Comparison of ENCODE assay signal across 9 mouse cellular contexts in the genomic region with DNA sequence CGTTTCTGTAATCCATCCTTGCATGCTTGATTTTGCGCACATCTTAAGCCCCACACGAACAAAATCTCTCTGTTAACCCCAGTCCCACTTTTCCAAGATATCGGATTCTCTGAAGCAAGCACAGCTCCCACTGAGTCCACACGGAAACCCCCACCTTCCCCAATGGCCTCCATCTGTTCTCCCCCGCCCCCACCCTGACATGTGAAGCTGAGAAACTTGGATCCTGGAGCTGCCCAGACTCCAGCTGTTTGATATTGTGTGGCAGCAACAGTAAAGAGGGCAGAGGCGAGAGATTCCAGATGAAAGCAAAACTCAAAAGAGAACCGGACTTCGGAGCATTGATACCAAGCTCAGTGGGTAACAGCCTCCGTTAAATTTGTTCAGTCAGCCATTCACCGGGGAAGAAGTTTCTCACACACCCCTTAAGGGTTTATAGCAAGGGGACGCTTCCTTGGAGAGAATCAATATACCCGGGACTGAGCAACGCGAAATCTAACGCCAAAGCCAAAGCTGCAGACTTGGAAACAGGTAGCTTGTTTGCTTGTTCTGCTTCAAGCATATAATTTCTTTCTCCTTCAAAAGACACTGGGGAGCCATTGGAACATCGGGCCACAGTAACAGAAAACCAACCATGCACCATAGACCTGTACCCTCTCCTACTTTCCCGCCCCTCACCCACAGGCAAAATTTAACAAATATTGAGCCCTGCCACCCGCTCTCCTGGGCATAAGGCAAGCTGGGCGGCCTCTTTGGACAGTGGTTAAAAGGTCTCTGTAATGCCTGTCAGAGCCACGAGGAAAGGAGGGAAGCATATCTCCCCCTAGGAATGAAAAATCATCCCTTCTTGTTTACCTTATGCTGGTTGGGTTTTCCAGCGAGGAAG. TPM values are rescaled to one million over a fixed set of nuclear protein-coding genes. Genes with fewer than 3 reads are reported as not detected.
A peak's percentile ranks its signal among the peaks of the same experiment; 100 is the strongest.
DNase-seq lines count a peak whose midpoint lies in the region; ATAC-seq and TF ChIP-seq lines count a peak whose summit lies in the region.
"Had no signal": no experiment of that assay in that cellular context is flagged by ENCODE, and none has a peak within 500 bp of the region (broad histone marks: within the 10 kb centered on the region; RNA-seq: fewer than 3 reads in every experiment).

No protein-coding gene starts in this region.

- no peaks in the 10 kb centered on the region for H3K27me3 ChIP-seq in heart, embryonic 15.5 days
- H3K27me3 ChIP-seq in heart, adult 2 months (ENCODE audit: control insufficient read depth, insufficient read depth, low read length) = no peaks in the 10 kb centered on the region
- H3K27me3 ChIP-seq in embryonic facial prominence, embryonic 14.5 days (replicated peaks; ENCODE audit: control insufficient read depth, insufficient read depth, low read length) = no peaks in the 10 kb centered on the region
- H3K27me3 ChIP-seq in hindbrain, embryonic 14.5 days (ENCODE audit: control insufficient read depth, insufficient read depth, low read length) = no peaks in the 10 kb centered on the region
- no peaks in the 10 kb centered on the region for H3K27me3 ChIP-seq in neural tube, embryonic 11.5 days (ENCODE audit: control insufficient read depth, insufficient read depth, low read length)

- no peaks in the 10 kb centered on the region for H3K9me3 ChIP-seq in heart, embryonic 15.5 days (replicated peaks)
- H3K9me3 ChIP-seq in embryonic facial prominence, embryonic 14.5 days (ENCODE audit: control insufficient read depth, low read length) = 0 out of 2 replicates have a peak, but pooled peaks cover 3% of the 10 kb centered on the region
- no peaks in the 10 kb centered on the region for H3K9me3 ChIP-seq in hindbrain, embryonic 14.5 days (ENCODE audit: control insufficient read depth, low read length)
- no peaks in the 10 kb centered on the region for H3K9me3 ChIP-seq in neural tube, embryonic 11.5 days (ENCODE audit: control insufficient read depth, low read length)

- WGBS in heart, embryonic 15.5 days = 46% methylated on average over 22 of the region's 22 CpGs
- 57% methylated on average over 22 of the region's 22 CpGs for WGBS in heart, adult 2 months
- 22% methylated on average over 22 of the region's 22 CpGs for WGBS in embryonic facial prominence, embryonic 14.5 days
- WGBS in hindbrain, embryonic 14.5 days = 26% methylated on average over 22 of the region's 22 CpGs
- 39% methylated on average over 22 of the region's 22 CpGs for WGBS in neural tube, embryonic 11.5 days

- no peak for ATAC-seq in heart, embryonic 15.5 days (replicated peaks; ENCODE audit: insufficient number of reproducible peaks, insufficient read depth, low FRiP score, low read depth)
- peak; percentile 80 for ATAC-seq in embryonic facial prominence, embryonic 14.5 days (ENCODE audit: low read depth)
- ATAC-seq in hindbrain, embryonic 14.5 days (ENCODE audit: low FRiP score) = 0 out of 2 replicates have a peak, but pooled peaks have one; percentile 29
- no peak; the same call in 1 of the 2 replicates for ATAC-seq in neural tube, embryonic 11.5 days (ENCODE audit: insufficient read depth, low FRiP score, low TSS enrichment)

- no peaks in the 10 kb centered on the region for H3K79me2 ChIP-seq in heart, adult 2 months (replicated peaks; ENCODE audit: control insufficient read depth, insufficient read depth, low read length)

- no peak overlapping the region for H3K27ac ChIP-seq in heart, embryonic 15.5 days
- H3K27ac ChIP-seq in heart, adult 2 months = no peak overlapping the region
- H3K27ac ChIP-seq in embryonic facial prominence, embryonic 14.5 days (replicated peaks; ENCODE audit: low read depth, low read length) = peak overlapping the region; percentile 56
- H3K27ac ChIP-seq in hindbrain, embryonic 14.5 days = no peak overlapping the region; the same call in 1 of the 2 replicates
- H3K27ac ChIP-seq in neural tube, embryonic 11.5 days (ENCODE audit: low read depth, low read length) = no peak overlapping the region; the same call in 1 of the 2 replicates

- no peak for TF ChIP-seq EP300 in heart, adult 2 months (IDR thresholded peaks at IDR 0.05; ENCODE audit: insufficient read depth, low read depth, low read length)

- H3K4me3 ChIP-seq in heart, embryonic 15.5 days = no peak overlapping the region
- H3K4me3 ChIP-seq in heart, adult 2 months = no peak overlapping the region
- H3K4me3 ChIP-seq in embryonic facial prominence, embryonic 14.5 days (ENCODE audit: low read depth, low read length) = peak overlapping the region; percentile 16
- H3K4me3 ChIP-seq in hindbrain, embryonic 14.5 days (replicated peaks; ENCODE audit: low read length) = 0 out of 2 replicates have a peak overlapping the region, but pooled peaks have one; percentile 5
- no peak overlapping the region for H3K4me3 ChIP-seq in neural tube, embryonic 11.5 days (ENCODE audit: low read depth, low read length)

- H3K4me1 ChIP-seq in heart, embryonic 15.5 days (replicated peaks) = no peaks in the 10 kb centered on the region
- H3K4me1 ChIP-seq in heart, adult 2 months (ENCODE audit: control insufficient read depth, insufficient read depth, low read length) = no peaks in the 10 kb centered on the region
- peaks cover 16% of the 10 kb centered on the region for H3K4me1 ChIP-seq in embryonic facial prominence, embryonic 14.5 days (ENCODE audit: control insufficient read depth, insufficient read depth, low read length)
- H3K4me1 ChIP-seq in hindbrain, embryonic 14.5 days (replicated peaks; ENCODE audit: control insufficient read depth, insufficient read depth, low read length) = 0 out of 2 replicates have a peak, but pooled peaks cover 8% of the 10 kb centered on the region
- H3K4me1 ChIP-seq in neural tube, embryonic 11.5 days (ENCODE audit: control insufficient read depth, insufficient read depth, low read length) = peaks cover 6% of the 10 kb centered on the region; the same call in 1 of the 2 replicates

- H3K36me3 ChIP-seq in heart, embryonic 15.5 days = no peaks in the 10 kb centered on the region
- H3K36me3 ChIP-seq in heart, adult 2 months (ENCODE audit: control insufficient read depth, insufficient read depth, low read length) = no peaks in the 10 kb centered on the region
- no peaks in the 10 kb centered on the region for H3K36me3 ChIP-seq in embryonic facial prominence, embryonic 14.5 days (ENCODE audit: control insufficient read depth, insufficient read depth, low read length)
- H3K36me3 ChIP-seq in hindbrain, embryonic 14.5 days (replicated peaks; ENCODE audit: control insufficient read depth, insufficient read depth) = no peaks in the 10 kb centered on the region
- H3K36me3 ChIP-seq in neural tube, embryonic 11.5 days (ENCODE audit: control insufficient read depth, insufficient read depth, low read length) = no peaks in the 10 kb centered on the region

- peak overlapping the region; percentile 32; the same call in 1 of the 2 replicates for H3K4me2 ChIP-seq in heart, embryonic 15.5 days
- peak overlapping the region; percentile 43 for H3K4me2 ChIP-seq in embryonic facial prominence, embryonic 14.5 days (ENCODE audit: low read depth, low read length)
- H3K4me2 ChIP-seq in hindbrain, embryonic 14.5 days (replicated peaks) = peak overlapping the region; percentile 45
- H3K4me2 ChIP-seq in neural tube, embryonic 11.5 days (ENCODE audit: low read depth) = peak overlapping the region; percentile 34

- no peak for TF ChIP-seq POLR2A in heart, adult 2 months (IDR thresholded peaks at IDR 0.05; ENCODE audit: insufficient read depth, low read depth, low read length)

- H3K9ac ChIP-seq in heart, embryonic 15.5 days = no peak overlapping the region
- no peak overlapping the region for H3K9ac ChIP-seq in heart, adult 2 months (ENCODE audit: low read depth, low read length)
- H3K9ac ChIP-seq in embryonic facial prominence, embryonic 14.5 days (ENCODE audit: low read depth, low read length) = peak overlapping the region; percentile 46; the same call in 1 of the 2 replicates
- H3K9ac ChIP-seq in hindbrain, embryonic 14.5 days = no peak overlapping the region
- no peak overlapping the region for H3K9ac ChIP-seq in neural tube, embryonic 11.5 days (ENCODE audit: low read length)

- TF ChIP-seq CTCF in heart, adult 2 months (IDR thresholded peaks at IDR 0.05) = no peak

- no peak for DNase-seq in heart, adult 2 months
- DNase-seq in embryonic facial prominence, embryonic 14.5 days (ENCODE audit: low spot score) = peak; percentile 73
- no peak for DNase-seq in hindbrain, embryonic 14.5 days (ENCODE audit: low spot score)
- no peak for DNase-seq in neural tube, embryonic 11.5 days (ENCODE audit: low spot score)
- DNase-seq in spleen, postnatal 14 days (ENCODE audit: low spot score in 2 of 2) = no peak
- DNase-seq in right cerebral cortex, postnatal 36 days (ENCODE audit: low spot score in 2 of 2) = no peak
- no peak for DNase-seq in ovary, postnatal 36 days (ENCODE audit: low spot score)
- DNase-seq: kidney, postnatal 14 days had no signal

- intact Hi-C loops in heart, adult 2 months (cut with DNase I) = no loop called here

RNA-seq across cellular contexts. Expression of a gene that starts 6.9 kb away (rescaled TPM):
- 7.7 and 14.0 TPM in 2 replicates for polyA plus RNA-seq in heart, embryonic 15.5 days (2015; fragmentation: Nextera tagmentation; extraction: Ambion mirVana)
- total RNA-seq in heart, adult 2 months (2021) = 1 to 10 TPM; 3.5 to 4.2 TPM
- 4.4 and 5.6 TPM in 2 replicates for polyA plus RNA-seq in heart, adult 2 months (2012; rRNA removed)
- polyA plus RNA-seq in embryonic facial prominence, embryonic 14.5 days (2014; fragmentation: Nextera tagmentation; extraction: Ambion mirVana) = 34.8 and 43.6 TPM in 2 replicates
- 10.1 and 11.8 TPM in 2 replicates for polyA plus RNA-seq in hindbrain, embryonic 14.5 days (2014; fragmentation: Nextera tagmentation; extraction: Ambion mirVana)
- 43.8 and 48.2 TPM in 2 replicates for polyA plus RNA-seq in neural tube, embryonic 11.5 days (2014; fragmentation: Nextera tagmentation; extraction: Ambion mirVana)

Comparison
In these comparisons a context has a peak if more than half of its experiments do, and no peak if none do; other contexts are left out.
1. ATAC-seq: peak in embryonic facial prominence, embryonic 14.5 days (single experiment) and hindbrain, embryonic 14.5 days (single experiment); none in heart, embryonic 15.5 days (single experiment) and neural tube, embryonic 11.5 days (single experiment).
2. H3K4me3 ChIP-seq: peak in embryonic facial prominence, embryonic 14.5 days (single experiment) and hindbrain, embryonic 14.5 days (single experiment); none in heart, embryonic 15.5 days (single experiment), heart, adult 2 months (single experiment) and neural tube, embryonic 11.5 days (single experiment).
3. Peak in every context shown above with its lines, with median percentiles within 50 percentile points of each other: H3K4me2 ChIP-seq.